Mouse (Mus musculus) lung, embryonic 16.5 days (tissue): ENCODE data around the gene Syt1. TPM values are rescaled to one million over a fixed set of nuclear protein-coding genes. Genes with fewer than 3 reads are reported as not detected.

Experiments
- ATAC-seq: fragments of 200-750 bp; cut with Nextera tagmentation; 2 replicates; pipeline ENCODE4 v1.8.0; 2017; ENCODE audit warnings: low read depth, mild to moderate bottlenecking, moderate library complexity
- H3K27ac ChIP-seq: fragments of 300-500 bp; sonication (generic); 2 replicates; pipeline ENCODE4 v1.5.1; 2014; ENCODE audit warnings: mild to moderate bottlenecking, control low read depth, low read length
- H3K27me3 ChIP-seq: fragments of 300-500 bp; sonication (generic); 2 replicates; pipeline ENCODE4 v1.6.1; 2014; ENCODE audit warnings: low read depth, low read length, mixed read lengths; ENCODE audit not compliant: control insufficient read depth, insufficient read depth
- H3K36me3 ChIP-seq: fragments of 300-500 bp; sonication (generic); 2 replicates; pipeline ENCODE4 v1.6.1; 2014; ENCODE audit warnings: low read length; ENCODE audit not compliant: control insufficient read depth, insufficient read depth
- H3K4me1 ChIP-seq: fragments of 300-500 bp; sonication (generic); replicated peaks from 2 replicates; pipeline ENCODE4 v1.6.1; 2014; ENCODE audit warnings: low read length, mixed read lengths; ENCODE audit not compliant: control insufficient read depth, insufficient read depth
- H3K4me2 ChIP-seq: fragments of 300-500 bp; sonication (generic); 2 replicates; pipeline ENCODE4 v1.6.1; 2014; ENCODE audit warnings: low read depth, low read length, control low read depth
- H3K4me3 ChIP-seq: fragments of 300-500 bp; sonication (generic); 2 replicates; pipeline ENCODE4 v1.5.1; 2014; ENCODE audit warnings: mild to moderate bottlenecking, low read length, control low read depth
- H3K9ac ChIP-seq: fragments of 300-500 bp; sonication (generic); 2 replicates; pipeline ENCODE4 v1.6.1; 2014; ENCODE audit warnings: low read length, control low read depth
- H3K9me3 ChIP-seq: fragments of 300-500 bp; sonication (generic); 2 replicates; pipeline ENCODE4 v1.6.1; 2016; ENCODE audit warnings: low read length; ENCODE audit not compliant: control insufficient read depth
- WGBS: fragments of 180-500 bp; shearing (Covaris S2); extraction: QIAGEN DNeasy Blood & Tissue Kit; methylation state at CpG from one replicate; pipeline ENCODE4 v1.1.7; 2014; 5-methylcytosine and 5-hydroxymethylcytosine counted together
- polyA plus RNA-seq: library from polyadenylated mRNA; unstranded; fragments of >200 nt; fragmentation: Nextera tagmentation; extraction: Ambion mirVana; gene quantifications from 2 replicates; pipeline ENCODE4 v1.2.1, GENCODE M21; 2015

Gene Syt1
- polyA plus RNA-seq, 1 experiment from 2014 or later = 0.83 TPM

DNA sequence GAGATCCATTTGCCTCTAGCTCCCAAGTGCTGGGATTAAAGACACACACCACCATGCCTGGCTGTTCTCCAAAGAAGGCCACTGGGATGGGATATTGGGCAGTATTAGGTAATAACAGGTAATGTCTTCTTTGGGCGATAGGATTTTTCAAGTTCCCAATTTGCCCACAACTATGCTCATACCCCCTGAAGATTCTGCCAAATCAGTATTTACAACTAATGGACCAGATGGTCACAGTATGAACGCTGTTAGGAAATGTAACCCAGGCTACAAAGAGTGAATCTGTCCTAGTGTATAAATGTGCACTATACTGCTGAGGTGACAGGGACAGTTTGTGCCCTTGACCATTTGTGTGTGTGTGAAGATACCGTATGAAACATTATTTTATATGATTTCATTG lies 421.9 kb downstream of the Syt1 start:
- Histone ChIP-seq H3K4me3 (no peak overlapping the region), H3K27me3 (no peaks in the 10 kb centered on the region; the same call in 1 of the 2 replicates), H3K4me2 (no peak overlapping the region), H3K9ac (no peak overlapping the region), H3K27ac (no peak overlapping the region), H3K36me3 (no peaks in the 10 kb centered on the region), H3K4me1 (no peaks in the 10 kb centered on the region), H3K9me3 (no peaks in the 10 kb centered on the region)
- no peak for ATAC-seq
- 87% methylated on average over 3 of the region's 3 CpGs for WGBS

DNA sequence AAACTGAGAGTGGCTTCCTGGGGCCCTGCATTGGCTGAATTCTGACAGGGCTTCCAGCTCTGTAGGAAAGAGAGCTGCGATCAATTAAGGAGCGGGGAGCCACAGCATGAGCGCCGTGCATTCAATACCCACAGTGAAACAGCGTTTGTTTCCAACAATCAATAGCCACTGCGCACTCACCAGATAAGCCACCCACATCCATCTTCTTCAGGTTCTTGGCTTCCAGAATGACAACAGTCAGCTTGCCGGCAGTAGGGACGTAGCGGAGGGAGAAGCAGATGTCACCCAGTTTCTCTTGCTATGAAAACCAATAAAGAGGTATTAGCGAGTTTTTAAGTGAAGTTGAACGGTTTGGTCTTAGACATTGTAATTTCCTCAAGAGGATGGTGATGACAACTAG lies 427.1 kb downstream of the Syt1 start:
- H3K4me1 ChIP-seq = no peaks in the 10 kb centered on the region
- H3K9ac ChIP-seq = no peak overlapping the region
- H3K4me3 ChIP-seq = no peak overlapping the region
- ATAC-seq = no peak
- no peak overlapping the region for H3K4me2 ChIP-seq
- WGBS = 31% methylated on average over 11 of the region's 11 CpGs
- no peaks in the 10 kb centered on the region for H3K9me3 ChIP-seq
- no peaks in the 10 kb centered on the region; the same call in 1 of the 2 replicates for H3K27me3 ChIP-seq
- no peaks in the 10 kb centered on the region for H3K36me3 ChIP-seq
- no peak overlapping the region for H3K27ac ChIP-seq

GRCm38 (mm10) chr10:108582397-108582730 lies 428.4 kb downstream of the Syt1 start:
- no peak for ATAC-seq
- 47% methylated on average over 3 of the region's 3 CpGs for WGBS

DNA sequence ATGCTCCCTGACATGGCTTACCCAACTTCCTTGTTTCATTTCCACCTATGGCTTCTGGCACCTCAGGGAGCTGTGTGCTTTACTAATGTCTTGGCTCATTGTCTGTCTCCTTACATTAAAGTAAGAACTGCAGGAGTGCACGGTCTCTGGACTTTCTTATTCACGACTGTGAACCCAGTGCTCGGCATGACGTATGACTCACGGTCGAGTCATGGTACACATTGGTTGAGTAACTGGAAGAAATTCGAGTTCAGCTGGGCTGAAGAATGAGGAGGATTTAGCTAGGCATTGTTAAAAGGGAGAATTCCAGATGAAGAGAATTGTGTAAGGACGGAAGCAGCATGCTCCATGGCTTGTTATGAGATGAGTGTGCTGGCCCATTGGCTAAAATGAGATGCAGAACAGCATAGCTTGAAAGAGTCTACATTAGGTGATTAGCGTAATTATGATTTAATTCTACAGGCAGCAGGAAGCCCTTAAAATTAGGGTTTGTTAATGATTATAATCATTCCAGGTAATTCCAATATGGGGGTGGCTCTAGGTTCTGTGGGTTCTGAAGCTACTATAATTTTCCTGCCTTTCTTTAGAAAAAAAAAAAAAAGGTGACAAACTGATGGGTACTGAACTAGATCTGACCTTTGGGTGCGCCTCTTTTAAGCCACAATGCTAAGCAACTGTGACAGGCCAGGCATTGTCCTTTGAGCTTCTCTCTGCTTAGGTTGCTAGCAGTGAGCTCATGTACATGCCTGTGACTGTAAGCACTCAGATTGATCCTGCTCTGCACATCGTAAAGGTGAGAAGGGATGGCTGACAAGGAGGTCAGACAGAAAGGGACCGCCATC lies 429.0 kb downstream of the Syt1 start:
- Histone ChIP-seq H3K4me3 (no peak overlapping the region), H3K27me3 (no peaks in the 10 kb centered on the region; the same call in 1 of the 2 replicates), H3K36me3 (no peaks in the 10 kb centered on the region), H3K9me3 (no peaks in the 10 kb centered on the region), H3K9ac (no peak overlapping the region), H3K27ac (no peak overlapping the region), H3K4me1 (no peaks in the 10 kb centered on the region), H3K4me2 (no peak overlapping the region)
- no peak for ATAC-seq
- WGBS = 73% methylated on average over 12 of the region's 12 CpGs

More at GRCm38 (mm10) chr10:108582397-108582730, 428.4 kb downstream of the Syt1 start:
- Histone ChIP-seq H3K9me3 (no peaks in the 10 kb centered on the region), H3K4me2 (no peak overlapping the region), H3K4me3 (no peak overlapping the region), H3K9ac (no peak overlapping the region), H3K27ac (no peak overlapping the region), H3K36me3 (no peaks in the 10 kb centered on the region), H3K27me3 (no peaks in the 10 kb centered on the region; the same call in 1 of the 2 replicates), H3K4me1 (no peaks in the 10 kb centered on the region)

- H3K9ac ChIP-seq = no peak overlapping the region
- no peak overlapping the region for H3K4me3 ChIP-seq
- H3K9me3 ChIP-seq = no peaks in the 10 kb centered on the region
- 64% methylated on average over 9 of the region's 9 CpGs for WGBS
- ATAC-seq = no peak
- H3K27ac ChIP-seq = no peak overlapping the region
- no peaks in the 10 kb centered on the region for H3K36me3 ChIP-seq
- H3K4me2 ChIP-seq = no peak overlapping the region
- H3K27me3 ChIP-seq = no peaks in the 10 kb centered on the region; the same call in 1 of the 2 replicates
- no peaks in the 10 kb centered on the region for H3K4me1 ChIP-seq
Measured at GRCm38 (mm10) chr10:108580786-108581420, 429.9 kb downstream of the Syt1 start.

DNA sequence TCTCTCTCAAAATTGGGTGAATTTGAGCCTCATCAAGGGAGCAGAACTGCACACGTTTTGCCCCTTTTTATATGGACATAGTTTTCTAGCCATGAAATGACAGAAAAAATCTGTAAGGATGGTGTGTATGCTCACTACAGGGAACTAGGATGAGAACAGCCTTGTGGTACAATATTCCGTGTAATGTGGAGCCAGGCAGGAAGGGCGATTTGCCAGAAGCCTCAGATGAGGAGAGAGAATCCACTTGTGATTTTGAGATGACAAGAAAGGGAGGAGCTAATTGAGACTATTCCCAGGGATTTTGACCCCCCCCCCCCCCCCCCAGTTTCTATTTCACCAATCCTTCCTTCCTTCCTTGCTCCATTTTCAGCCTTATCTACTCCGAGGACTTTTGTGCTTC lies 431.4 kb downstream of the Syt1 start:
- Histone ChIP-seq H3K4me2 (no peak overlapping the region), H3K9me3 (no peaks in the 10 kb centered on the region), H3K36me3 (no peaks in the 10 kb centered on the region), H3K9ac (no peak overlapping the region), H3K4me3 (no peak overlapping the region), H3K27ac (no peak overlapping the region), H3K27me3 (no peaks in the 10 kb centered on the region; the same call in 1 of the 2 replicates), H3K4me1 (no peaks in the 10 kb centered on the region)
- ATAC-seq = no peak
- WGBS = 56% methylated on average over 4 of the region's 4 CpGs

DNA sequence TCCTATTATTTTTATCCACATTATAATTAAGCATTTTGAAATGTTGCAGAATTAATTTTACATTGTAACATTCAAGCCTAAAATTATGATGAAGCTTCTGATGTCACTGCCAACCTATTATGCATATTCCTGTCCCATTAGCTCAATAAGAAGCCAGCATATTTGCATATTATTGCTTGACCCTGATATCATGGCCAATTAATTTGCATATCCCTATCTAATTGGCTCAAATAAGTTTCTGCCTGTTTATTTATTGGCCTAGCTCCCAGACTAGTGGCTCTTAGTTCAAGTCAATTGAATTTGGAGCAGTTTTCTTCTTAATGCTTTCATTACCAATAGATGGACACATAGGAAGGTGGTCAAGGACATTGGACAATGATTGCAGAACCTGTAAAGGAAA lies 433.2 kb downstream of the Syt1 start:
- Histone ChIP-seq H3K4me3 (no peak overlapping the region), H3K4me1 (no peaks in the 10 kb centered on the region), H3K27ac (no peak overlapping the region), H3K27me3 (no peaks in the 10 kb centered on the region), H3K36me3 (no peaks in the 10 kb centered on the region), H3K9me3 (no peaks in the 10 kb centered on the region), H3K4me2 (no peak overlapping the region), H3K9ac (no peak overlapping the region)
- no peak for ATAC-seq

DNA sequence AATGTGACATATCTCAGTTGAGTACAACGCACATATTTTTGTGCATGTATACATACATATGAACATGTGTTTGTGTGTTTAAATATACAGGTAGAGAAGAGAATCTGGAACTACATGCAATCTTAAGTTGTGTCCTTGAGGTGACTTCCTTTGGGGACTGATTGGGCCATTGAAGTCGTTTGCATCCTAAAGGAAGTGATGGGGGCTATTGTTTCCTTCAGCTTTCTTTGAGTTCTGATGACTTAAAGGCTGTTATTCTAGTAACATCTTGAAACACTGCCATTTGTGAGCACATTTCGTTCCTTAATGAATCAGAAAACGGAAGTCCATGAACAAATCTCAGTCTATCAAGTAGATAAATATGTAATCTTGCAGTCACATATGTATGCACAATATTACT lies 438.0 kb downstream of the Syt1 start:
- no peaks in the 10 kb centered on the region for H3K9me3 ChIP-seq
- H3K27me3 ChIP-seq = no peaks in the 10 kb centered on the region
- H3K9ac ChIP-seq = no peak overlapping the region
- no peaks in the 10 kb centered on the region for H3K36me3 ChIP-seq
- WGBS = 59% methylated on average over 4 of the region's 4 CpGs
- H3K4me2 ChIP-seq = no peak overlapping the region
- ATAC-seq = no peak
- H3K4me1 ChIP-seq = 0 out of 2 replicates have a peak, but pooled peaks cover 7% of the 10 kb centered on the region
- no peak overlapping the region for H3K4me3 ChIP-seq
- H3K27ac ChIP-seq = no peak overlapping the region

- Histone ChIP-seq H3K4me3 (no peak overlapping the region), H3K9ac (no peak overlapping the region), H3K4me1 (0 out of 2 replicates have a peak, but pooled peaks cover 7% of the 10 kb centered on the region), H3K4me2 (no peak overlapping the region), H3K27ac (no peak overlapping the region), H3K27me3 (no peaks in the 10 kb centered on the region), H3K36me3 (no peaks in the 10 kb centered on the region), H3K9me3 (no peaks in the 10 kb centered on the region)
- ATAC-seq = no peak
- 84% methylated on average over 5 of the region's 5 CpGs for WGBS
Measured at GRCm38 (mm10) chr10:108571104-108571503, 439.7 kb downstream of the Syt1 start.
